Mouse (Mus musculus) monocyte, adult 5-6 weeks (primary cell): Measurements from ENCODE around the gene Zfp106. TPM values are rescaled to one million over a fixed set of nuclear protein-coding genes. Genes with fewer than 3 reads are reported as not detected.
"Not testable (repeated sequence)": the region's sequence is repeated elsewhere in the genome, so short reads cannot be mapped to it uniquely, and the experiment has no call there.

ENCODE experiments used
- ATAC-seq: fragments of 153-309, 156-312 bp; replicated peaks from 2 replicates; pipeline ENCODE4 v1.8.0; 2017; ENCODE audit warnings: mild to moderate bottlenecking; ENCODE audit not compliant: low TSS enrichment, insufficient number of reproducible peaks, severe bottlenecking, poor library complexity, low FRiP score
- total RNA-seq: library from RNA; stranded (forward); fragments of 200-1000, 200-491, 200-594 nt; gene quantifications from 3 replicates; pipeline ENCODE4 v1.2.3, GENCODE M21; 2017

Gene Zfp106
- 70.6 to 88.5 TPM (median 78.7 TPM) in 3 replicates for total RNA-seq

GRCm38 (mm10) chr2:120563235-120563990 is at the start of gene Zfp106:
Gene Zfp106, minus strand, starts transcription at chr2:120563843.
- ATAC-seq, result peak; percentile 85

- ATAC-seq, result peak; percentile 90
Measured at GRCm38 (mm10) chr2:120608830-120609723, 45.4 kb upstream of the Zfp106 start, which contains the start of the genes Haus2 and Lrrc57. Gene Haus2, plus strand, starts transcription at chr2:120609383. Gene Lrrc57, minus strand, starts transcription at chr2:120609520.

- no peak for ATAC-seq
Measured at GRCm38 (mm10) chr2:120606021-120606690, 42.5 kb upstream of the Zfp106 start.

- no peak for ATAC-seq
Measured at GRCm38 (mm10) chr2:120599506-120599905, 35.9 kb upstream of the Zfp106 start.

DNA sequence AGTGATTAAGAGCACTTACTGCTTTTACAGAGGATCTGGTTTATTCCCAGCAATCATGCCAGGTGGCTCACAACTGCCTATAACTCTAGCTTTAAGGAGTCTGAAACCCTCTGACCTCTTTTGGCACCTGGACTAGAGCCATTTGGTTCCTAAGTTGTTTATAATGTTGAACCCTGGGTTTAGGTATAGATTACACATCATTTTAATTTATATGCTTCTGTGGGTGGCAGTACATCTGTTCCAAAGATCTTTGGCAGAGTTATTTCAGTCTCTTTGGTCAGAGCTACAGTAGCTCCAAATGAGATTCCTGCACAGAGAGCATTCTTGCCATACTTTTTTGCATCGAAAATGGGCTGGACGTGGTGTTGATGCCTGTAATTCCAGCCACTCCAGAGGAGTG is 34.1 kb upstream of the Zfp106 start:
- no peak for ATAC-seq

GRCm38 (mm10) chr2:120592227-120592626 is 28.6 kb upstream of the Zfp106 start:
- ATAC-seq, result no peak

- ATAC-seq, result no peak
Measured at GRCm38 (mm10) chr2:120589759-120590158, 26.1 kb upstream of the Zfp106 start.

GRCm38 (mm10) chr2:120578286-120578685 is 14.6 kb upstream of the Zfp106 start:
- peak; percentile 95 for ATAC-seq

DNA sequence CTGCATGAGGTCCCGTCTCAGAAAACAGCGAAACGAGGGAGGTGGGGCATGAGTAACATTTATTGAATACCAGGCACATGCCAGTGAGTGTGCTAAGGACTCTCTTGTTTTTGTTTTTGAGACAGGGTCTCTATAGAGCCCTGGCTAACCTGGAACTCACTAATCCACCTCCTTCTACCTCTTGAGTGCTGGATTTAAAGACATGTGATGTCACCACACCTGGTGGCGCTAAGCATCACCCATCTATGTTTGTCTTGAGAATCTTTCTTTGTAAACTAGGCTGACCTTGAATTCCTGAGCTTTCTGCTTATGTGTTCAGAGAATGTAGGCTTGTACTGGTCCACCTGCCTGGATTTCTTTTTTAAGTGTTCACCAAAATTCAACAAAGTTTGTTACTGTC is 14.2 kb upstream of the Zfp106 start:
- ATAC-seq, result no peak

DNA sequence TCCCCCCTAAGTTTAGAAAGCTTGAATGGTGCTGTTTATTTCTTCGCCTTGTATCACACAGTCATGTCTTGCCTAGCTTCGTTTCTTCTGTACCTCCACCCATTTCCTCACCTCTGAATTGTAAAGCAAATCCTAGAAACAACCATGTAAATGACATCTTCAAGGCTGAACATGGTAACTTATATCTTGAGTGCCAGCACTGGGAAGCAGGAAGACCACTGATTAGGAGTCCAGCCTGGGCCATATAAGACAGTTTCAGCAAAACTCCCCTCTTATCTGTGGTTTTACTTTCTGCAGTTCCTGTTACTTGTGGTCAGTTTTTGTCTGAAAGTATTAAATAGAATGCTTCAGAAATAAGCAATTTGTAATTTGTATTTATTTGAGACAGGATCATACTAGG is 12.3 kb upstream of the Zfp106 start:
- ATAC-seq, result no peak

DNA sequence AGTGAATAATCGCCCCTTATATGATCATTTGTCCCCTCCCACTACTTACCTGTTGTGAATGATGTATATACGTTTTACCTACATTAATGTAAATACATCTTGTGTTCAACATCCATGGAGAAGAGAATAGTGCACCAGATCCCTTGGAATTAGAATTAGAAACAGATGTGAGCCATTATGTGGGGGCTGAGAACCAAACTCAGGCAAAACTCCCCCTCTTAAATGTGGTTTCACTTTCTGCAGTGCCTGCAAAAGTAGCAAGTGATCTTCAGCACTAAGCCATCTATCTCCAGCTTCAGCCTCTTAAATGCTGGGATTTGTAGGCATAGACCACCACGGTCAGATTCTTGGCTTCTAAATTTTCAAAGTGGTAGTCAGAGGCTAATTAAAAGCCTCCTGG is 11.5 kb upstream of the Zfp106 start:
- no peak for ATAC-seq

- not testable (repeated sequence) for ATAC-seq
Measured at GRCm38 (mm10) chr2:120572161-120572560, 8.5 kb upstream of the Zfp106 start.

DNA sequence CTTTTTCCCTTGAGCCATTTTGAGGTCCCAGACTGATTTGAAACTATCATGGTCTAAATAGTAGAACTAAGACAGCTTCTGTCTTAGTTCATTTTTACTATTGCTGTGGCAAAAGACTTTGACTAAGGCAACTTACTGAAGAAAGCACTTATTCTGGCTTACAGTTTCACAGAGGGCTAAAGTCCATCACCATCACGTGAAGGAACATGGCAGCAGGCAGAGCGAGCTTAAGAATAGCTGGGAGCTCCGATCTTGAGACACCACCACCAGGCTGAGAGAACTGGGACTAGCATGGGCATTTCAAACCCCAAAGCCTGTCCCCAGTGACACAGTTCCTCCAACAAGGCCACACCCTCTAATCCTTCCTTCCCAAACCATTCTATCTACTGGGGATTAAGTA is 7.4 kb upstream of the Zfp106 start:
- no peak for ATAC-seq

DNA sequence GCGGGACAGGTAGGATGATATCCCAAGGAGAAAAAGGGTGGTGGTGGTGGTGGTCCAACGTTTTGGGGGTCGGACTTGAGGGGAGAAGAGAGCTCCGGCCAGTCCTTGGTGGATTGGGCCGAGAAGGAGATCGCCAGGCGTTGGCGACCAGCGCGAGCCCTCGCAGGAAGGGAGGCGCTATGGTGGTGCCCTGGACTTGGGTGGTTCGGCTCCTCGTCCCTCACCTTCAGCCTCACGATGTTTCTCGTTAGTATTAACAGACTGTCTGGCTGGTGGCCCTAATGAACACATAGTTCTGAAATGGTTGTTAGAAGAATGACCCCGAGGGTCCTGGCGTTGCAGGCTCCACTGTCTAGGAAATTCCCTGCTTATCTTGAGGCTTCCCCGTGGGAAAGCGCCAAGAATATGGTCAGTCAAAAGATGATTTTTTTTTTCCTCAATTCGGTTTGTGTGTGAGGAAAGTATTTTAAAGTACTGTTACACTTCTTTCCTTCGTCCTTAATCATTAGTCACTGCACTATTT is 4.2 kb upstream of the Zfp106 start:
- ATAC-seq, result peak; percentile 14; the same call in 1 of the 2 replicates

DNA sequence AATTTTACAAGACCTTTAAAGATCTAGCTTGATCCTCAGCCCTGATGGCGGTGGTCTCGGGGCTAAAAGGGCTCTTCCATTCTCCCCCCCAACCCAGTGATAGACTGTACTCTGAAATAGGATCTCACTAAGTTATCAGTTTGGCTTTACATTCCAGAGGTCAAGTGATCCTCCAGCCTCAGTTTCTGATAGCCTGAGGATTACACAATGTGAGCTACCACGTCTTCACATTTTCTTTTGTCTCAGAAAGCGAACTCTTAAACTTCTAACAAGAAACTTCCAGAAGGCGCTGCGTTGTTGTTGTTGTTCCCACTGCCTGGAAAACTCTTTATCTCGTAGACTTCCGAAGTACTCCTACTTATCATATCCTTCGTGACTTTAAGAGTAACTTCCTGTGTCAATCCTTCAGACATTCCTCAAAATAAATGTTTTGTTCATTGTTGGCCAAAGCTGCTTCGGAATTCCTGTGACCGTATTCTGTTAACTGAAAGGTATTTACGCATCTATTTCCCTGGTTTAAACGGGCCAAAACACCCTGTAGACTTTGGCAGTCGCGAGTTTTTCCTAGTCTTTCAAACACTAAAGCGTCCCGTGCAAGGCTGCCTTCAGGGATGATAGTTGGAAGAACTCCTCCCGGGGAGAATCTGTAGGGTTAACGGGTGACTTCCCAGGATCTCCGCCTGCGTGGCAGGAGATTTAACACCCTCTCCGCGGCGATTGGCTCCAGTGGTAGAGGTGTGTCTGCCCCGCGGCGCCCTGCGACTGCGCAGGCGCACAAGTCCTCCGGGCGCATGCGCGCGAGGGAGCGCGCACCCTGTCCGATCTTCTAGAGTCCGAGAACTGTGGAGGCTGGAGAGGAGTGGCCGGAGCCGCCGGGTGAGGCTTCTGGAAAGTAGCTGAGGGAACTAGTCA is 3.5 kb upstream of the Zfp106 start, which contains the start of gene Snap23:
Gene Snap23, plus strand, starts transcription at position 786 of the 912 bp plus-strand sequence.
- peak; percentile 65 for ATAC-seq

DNA sequence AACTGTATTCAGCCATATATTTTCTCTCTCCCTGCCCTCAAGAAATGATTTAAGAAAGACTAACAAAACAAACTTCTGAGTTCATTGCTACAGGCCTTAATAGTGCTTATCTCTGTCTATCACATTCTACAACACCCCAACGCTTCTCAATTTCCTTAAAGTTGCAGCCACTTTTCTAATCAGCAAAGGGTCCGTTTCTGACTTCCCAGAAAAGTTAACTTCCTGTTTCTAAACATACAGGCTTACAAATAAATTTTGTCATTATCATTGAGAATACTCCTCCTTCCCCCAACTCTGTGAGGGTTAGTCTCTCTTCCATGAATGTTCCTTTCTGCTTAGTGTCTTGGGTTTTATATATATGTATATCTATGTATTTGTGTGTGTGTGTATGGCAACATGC is 1.7 kb upstream of the Zfp106 start:
- ATAC-seq, result no peak

DNA sequence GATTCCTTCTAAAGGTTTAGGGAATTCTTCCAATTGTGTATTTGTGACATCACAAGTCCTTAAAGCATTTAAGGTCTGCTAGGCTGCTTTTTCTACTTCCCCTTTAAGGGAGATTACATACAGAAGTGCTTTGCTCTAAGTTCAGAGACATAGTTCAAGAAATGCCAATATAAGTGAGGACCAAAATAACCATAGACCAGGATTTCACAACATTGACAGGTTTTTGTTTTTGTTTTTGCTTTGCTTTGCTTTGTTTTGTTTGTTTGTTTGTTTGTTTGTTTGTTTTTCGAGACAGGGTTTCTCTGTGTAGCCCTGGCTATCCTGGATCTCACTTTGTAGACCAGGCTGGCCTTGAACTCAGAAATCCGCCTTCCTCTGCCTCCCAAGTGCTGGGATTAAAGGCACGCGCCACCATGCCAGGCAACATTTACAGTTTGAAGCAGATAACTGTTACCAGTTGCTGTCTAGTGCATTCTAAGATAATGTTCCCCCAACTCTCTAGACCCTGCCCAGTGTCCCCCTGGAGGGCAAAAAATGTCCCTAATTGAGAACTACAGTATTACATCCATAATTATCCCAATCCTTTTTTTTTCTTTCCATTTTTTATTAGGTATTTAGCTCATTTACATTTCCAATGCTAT is 1.0 kb upstream of the Zfp106 start:
- ATAC-seq, result not testable (repeated sequence)
